Mouse (Mus musculus): ENCODE results near the gene Adck2.

Adck2 gene

DNA sequence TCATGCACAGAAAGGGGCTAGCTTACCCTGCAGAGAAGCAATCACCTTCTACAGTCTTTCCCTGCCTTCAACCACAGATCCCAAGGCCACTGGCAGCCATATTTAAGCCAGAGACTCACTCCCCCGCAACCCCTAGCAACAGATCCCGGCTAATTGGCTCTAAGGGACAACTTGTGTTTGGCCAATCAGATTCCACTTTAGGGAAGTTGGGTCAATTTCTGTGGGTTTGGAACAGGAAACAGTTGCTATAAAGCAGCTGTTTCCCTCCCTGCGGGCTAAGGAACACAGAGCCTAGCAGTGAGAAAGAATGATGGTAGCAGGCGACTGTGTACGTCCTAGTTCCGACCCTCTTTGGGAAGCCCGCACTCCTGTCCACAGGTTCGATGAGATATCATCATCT is 35.4 kb upstream of the Adck2 start:
- H3K4me3 ChIP-seq (replicated peaks; ENCODE audit: low read length): peak overlapping the region; percentile 14
- no peaks in the 10 kb centered on the region for H3K27me3 ChIP-seq (ENCODE audit: insufficient read depth, low read length)
- peaks cover 86% of the 10 kb centered on the region for H3K4me1 ChIP-seq (replicated peaks; ENCODE audit: low read depth, low read length)
- peaks cover 5% of the 10 kb centered on the region; the same call in 1 of the 2 replicates for H3K36me3 ChIP-seq (ENCODE audit: insufficient read depth, low read length)
- no peaks in the 10 kb centered on the region for H3K9me3 ChIP-seq (ENCODE audit: low read length)
- TF ChIP-seq POU5F1 (IDR thresholded peaks at IDR 0.05; ENCODE audit: borderline replicate concordance, low read length) (no peak), NANOG (IDR thresholded peaks at IDR 0.05; ENCODE audit: borderline replicate concordance, low read length) (0 out of 2 replicates have a peak, but pooled peaks have one; percentile 21)

DNA sequence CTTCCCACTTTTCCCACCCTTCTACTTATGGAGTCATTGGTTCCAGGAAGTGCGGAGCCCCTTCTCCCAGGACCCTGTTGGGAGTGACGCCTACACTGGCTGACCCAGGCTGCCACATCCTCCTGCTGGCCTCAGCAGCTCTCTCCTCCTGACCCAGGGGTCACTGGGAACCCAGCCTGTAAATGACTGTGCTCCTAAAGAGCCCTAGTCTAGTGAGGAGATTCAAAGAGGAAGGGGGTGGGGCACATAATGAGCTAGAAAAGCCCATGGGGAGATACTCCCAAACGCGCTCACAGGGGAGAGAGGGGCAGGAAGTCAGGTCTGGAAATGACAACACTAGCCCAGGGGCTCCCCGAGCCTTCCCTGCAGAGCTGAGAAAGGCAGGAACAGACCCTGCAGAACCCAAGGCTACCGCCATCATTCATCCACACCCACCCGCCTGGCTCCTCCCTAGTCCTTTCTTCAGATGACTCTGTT is 34.0 kb upstream of the Adck2 start:
- H3K27me3 ChIP-seq (ENCODE audit: insufficient read depth, low read length): no peaks in the 10 kb centered on the region
- TF ChIP-seq POU5F1 (IDR thresholded peaks at IDR 0.05; ENCODE audit: borderline replicate concordance, low read length) (no peak), NANOG (IDR thresholded peaks at IDR 0.05; ENCODE audit: borderline replicate concordance, low read length) (no peak), CTCF (conservative IDR thresholded peaks at IDR 0.05; ENCODE audit: low read length) (no peak)
- no peaks in the 10 kb centered on the region for H3K9me3 ChIP-seq (ENCODE audit: low read length)
- H3K4me1 ChIP-seq (replicated peaks; ENCODE audit: low read depth, low read length): peaks cover 89% of the 10 kb centered on the region
- peak overlapping the region; percentile 64 for H3K4me3 ChIP-seq (replicated peaks; ENCODE audit: low read length)
- no peaks in the 10 kb centered on the region; the same call in 1 of the 2 replicates for H3K36me3 ChIP-seq (ENCODE audit: insufficient read depth, low read length)

DNA sequence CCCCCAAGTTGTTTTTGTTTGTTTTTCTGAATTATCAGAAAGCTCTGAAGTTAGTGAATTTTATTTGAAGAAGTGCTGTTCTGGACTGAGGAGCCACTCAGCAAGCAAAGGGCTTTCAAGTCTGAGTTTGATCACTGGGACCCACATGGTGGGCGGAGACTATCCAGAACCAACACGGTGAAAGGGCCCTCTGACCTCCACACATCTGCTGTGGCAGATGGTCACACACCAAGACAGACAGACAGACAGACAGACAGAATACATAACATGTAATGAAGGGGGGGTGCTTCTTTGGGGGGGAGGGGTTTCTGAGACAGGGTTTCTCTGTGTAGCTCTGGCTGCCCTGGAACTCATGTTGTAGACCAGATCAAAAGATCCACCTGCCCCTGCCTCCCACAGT is 33.1 kb upstream of the Adck2 start:
- H3K4me1 ChIP-seq (replicated peaks; ENCODE audit: low read depth, low read length): peaks cover 90% of the 10 kb centered on the region
- no peaks in the 10 kb centered on the region for H3K27me3 ChIP-seq (ENCODE audit: insufficient read depth, low read length)
- H3K9me3 ChIP-seq (ENCODE audit: low read length): no peaks in the 10 kb centered on the region
- no peaks in the 10 kb centered on the region; the same call in 1 of the 2 replicates for H3K36me3 ChIP-seq (ENCODE audit: insufficient read depth, low read length)
- peak overlapping the region; percentile 64 for H3K4me3 ChIP-seq (replicated peaks; ENCODE audit: low read length)
- no peak for TF ChIP-seq CTCF (conservative IDR thresholded peaks at IDR 0.05; ENCODE audit: low read length)
- no peak for TF ChIP-seq POU5F1 (IDR thresholded peaks at IDR 0.05; ENCODE audit: borderline replicate concordance, low read length)

DNA sequence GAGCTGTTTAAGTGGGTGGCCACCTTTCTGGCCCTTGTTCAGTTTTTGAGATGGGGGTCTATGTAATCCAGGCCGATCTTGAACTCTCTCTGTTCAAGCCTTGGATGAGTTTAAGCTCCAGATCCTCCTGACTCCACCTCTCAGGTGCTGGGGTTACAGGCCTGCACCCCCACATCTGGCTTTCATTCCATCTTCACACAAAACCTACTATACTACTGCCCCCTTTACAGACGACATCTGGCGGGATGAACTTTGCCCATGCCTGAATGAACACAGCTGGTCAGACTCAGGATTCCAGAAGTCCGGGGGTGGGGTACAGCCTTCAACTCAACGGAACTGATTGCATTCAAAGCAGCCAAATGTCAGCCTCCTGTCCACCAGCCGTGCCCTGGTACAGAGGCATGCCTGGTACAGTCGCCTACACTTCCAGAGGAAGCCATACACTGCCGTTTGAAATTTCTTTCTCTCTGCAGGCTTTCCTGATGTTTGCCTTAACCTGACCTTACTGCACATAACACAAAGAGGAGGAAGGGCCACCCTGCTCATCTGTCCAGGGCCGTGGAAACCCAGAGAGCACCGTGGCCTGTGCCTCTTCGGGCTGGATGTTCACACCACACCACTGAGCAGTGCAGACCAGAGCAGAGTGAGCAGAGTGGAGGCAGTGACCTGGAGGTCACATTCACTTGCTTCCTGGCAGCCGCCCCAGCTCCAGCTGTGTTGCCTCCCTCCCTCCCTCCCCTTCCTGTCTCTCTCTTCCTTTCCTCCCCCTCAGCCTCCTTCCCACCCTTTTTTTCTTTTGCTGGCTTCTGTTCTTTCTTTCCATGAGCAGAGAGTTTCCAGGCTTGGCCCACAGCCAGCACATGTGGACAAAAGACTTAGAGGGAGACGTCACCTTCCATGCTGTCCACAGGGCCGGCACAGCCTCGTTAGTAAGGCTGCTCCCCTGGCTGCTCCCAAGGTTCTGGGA is 30.8 kb upstream of the Adck2 start:
- H3K4me1 ChIP-seq (replicated peaks; ENCODE audit: low read depth, low read length): peaks cover 98% of the 10 kb centered on the region
- H3K9me3 ChIP-seq (ENCODE audit: low read length): no peaks in the 10 kb centered on the region
- peaks cover 3% of the 10 kb centered on the region; the same call in 1 of the 2 replicates for H3K36me3 ChIP-seq (ENCODE audit: insufficient read depth, low read length)
- TF ChIP-seq NANOG (IDR thresholded peaks at IDR 0.05; ENCODE audit: borderline replicate concordance, low read length): no peak
- H3K27me3 ChIP-seq (ENCODE audit: insufficient read depth, low read length): no peaks in the 10 kb centered on the region
- H3K4me3 ChIP-seq (replicated peaks; ENCODE audit: low read length): peak overlapping the region; percentile 60

DNA sequence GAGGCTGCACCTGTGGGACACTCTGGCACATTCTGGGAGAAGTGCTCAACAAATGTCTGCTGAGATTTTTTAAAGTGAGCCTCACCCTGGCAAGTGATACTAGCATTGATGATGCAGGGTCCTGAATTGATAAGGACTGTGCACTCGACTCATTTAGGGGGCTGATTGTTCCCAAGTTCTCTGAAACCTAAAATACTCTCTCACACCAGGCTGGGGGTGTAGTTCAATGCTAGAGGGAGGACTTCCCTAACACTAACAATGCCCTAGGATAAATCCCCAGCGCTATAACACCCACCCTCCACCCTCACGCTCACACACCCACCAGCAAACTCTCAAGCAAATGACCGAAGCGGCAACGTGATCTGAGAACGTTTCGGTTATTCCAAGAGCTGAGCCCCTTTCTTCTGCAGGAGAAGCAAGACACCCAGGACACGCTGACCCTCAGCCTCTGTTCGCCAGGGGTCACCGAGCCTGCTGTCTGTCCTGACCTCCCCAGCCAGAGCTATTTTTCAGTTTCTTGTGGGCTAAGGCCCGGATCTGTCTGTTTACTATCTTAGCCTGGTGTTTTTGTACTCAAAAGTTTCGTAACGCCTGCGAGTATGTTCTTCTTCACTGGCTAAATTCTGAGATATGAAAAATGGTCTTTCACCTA is 29.8 kb upstream of the Adck2 start:
- peaks cover 5% of the 10 kb centered on the region; the same call in 1 of the 2 replicates for H3K36me3 ChIP-seq (ENCODE audit: insufficient read depth, low read length)
- H3K27me3 ChIP-seq (ENCODE audit: insufficient read depth, low read length): no peaks in the 10 kb centered on the region
- H3K4me1 ChIP-seq (replicated peaks; ENCODE audit: low read depth, low read length): peaks cover 98% of the 10 kb centered on the region
- H3K4me3 ChIP-seq (replicated peaks; ENCODE audit: low read length): peak overlapping the region; percentile 60
- TF ChIP-seq NANOG (IDR thresholded peaks at IDR 0.05; ENCODE audit: borderline replicate concordance, low read length) (no peak), CTCF (conservative IDR thresholded peaks at IDR 0.05; ENCODE audit: low read length) (no peak), POU5F1 (IDR thresholded peaks at IDR 0.05; ENCODE audit: borderline replicate concordance, low read length) (no peak)
- no peaks in the 10 kb centered on the region for H3K9me3 ChIP-seq (ENCODE audit: low read length)

DNA sequence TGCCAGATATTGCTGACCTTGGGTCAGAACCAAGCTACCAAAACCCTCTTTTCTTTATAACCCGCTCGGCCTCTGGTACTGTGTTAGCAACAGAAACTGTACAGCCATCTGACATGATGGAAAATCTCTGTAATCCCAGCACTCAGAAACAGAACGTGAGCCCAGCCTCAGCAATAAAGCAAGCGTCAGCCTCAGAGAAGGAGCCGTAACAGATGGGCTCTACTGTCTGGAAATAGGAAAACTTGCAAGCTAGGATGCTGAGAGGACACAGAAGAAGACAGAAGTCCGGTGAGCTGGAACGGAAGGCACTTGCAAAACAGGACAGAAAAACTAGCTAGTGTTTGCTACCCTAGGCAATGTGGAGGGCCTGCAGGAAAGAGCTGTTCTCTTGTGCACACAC is 28.2 kb upstream of the Adck2 start:
- peaks cover 91% of the 10 kb centered on the region for H3K4me1 ChIP-seq (replicated peaks; ENCODE audit: low read depth, low read length)
- TF ChIP-seq CTCF (conservative IDR thresholded peaks at IDR 0.05; ENCODE audit: low read length) (no peak), NANOG (IDR thresholded peaks at IDR 0.05; ENCODE audit: borderline replicate concordance, low read length) (no peak), POU5F1 (IDR thresholded peaks at IDR 0.05; ENCODE audit: borderline replicate concordance, low read length) (no peak)
- no peaks in the 10 kb centered on the region for H3K27me3 ChIP-seq (ENCODE audit: insufficient read depth, low read length)
- no peaks in the 10 kb centered on the region for H3K9me3 ChIP-seq (ENCODE audit: low read length)
- no peak overlapping the region for H3K4me3 ChIP-seq (replicated peaks; ENCODE audit: low read length)
- peaks cover 5% of the 10 kb centered on the region; the same call in 1 of the 2 replicates for H3K36me3 ChIP-seq (ENCODE audit: insufficient read depth, low read length)

- peaks cover 78% of the 10 kb centered on the region for H3K4me1 ChIP-seq (replicated peaks; ENCODE audit: low read depth, low read length)
- TF ChIP-seq POU5F1 (IDR thresholded peaks at IDR 0.05; ENCODE audit: borderline replicate concordance, low read length): no peak
- no peak for TF ChIP-seq NANOG (IDR thresholded peaks at IDR 0.05; ENCODE audit: borderline replicate concordance, low read length)
- TF ChIP-seq CTCF (conservative IDR thresholded peaks at IDR 0.05; ENCODE audit: low read length): no peak
- H3K36me3 ChIP-seq (ENCODE audit: insufficient read depth, low read length): peaks cover 10% of the 10 kb centered on the region
- no peaks in the 10 kb centered on the region for H3K9me3 ChIP-seq (ENCODE audit: low read length)
- H3K4me3 ChIP-seq (replicated peaks; ENCODE audit: low read length): no peak overlapping the region
- no peaks in the 10 kb centered on the region for H3K27me3 ChIP-seq (ENCODE audit: insufficient read depth, low read length)
These were observed 25.6 kb upstream of the Adck2 start for GRCm38 (mm10) chr6:39548030-39548429.

- peaks cover 17% of the 10 kb centered on the region for H3K36me3 ChIP-seq (ENCODE audit: insufficient read depth, low read length)
- peaks cover 9% of the 10 kb centered on the region; the same call in 1 of the 2 replicates for H3K27me3 ChIP-seq (ENCODE audit: insufficient read depth, low read length)
- H3K4me3 ChIP-seq (replicated peaks; ENCODE audit: low read length): no peak overlapping the region
- TF ChIP-seq POU5F1 (IDR thresholded peaks at IDR 0.05; ENCODE audit: borderline replicate concordance, low read length): no peak
- no peak for TF ChIP-seq NANOG (IDR thresholded peaks at IDR 0.05; ENCODE audit: borderline replicate concordance, low read length)
- no peak for TF ChIP-seq CTCF (conservative IDR thresholded peaks at IDR 0.05; ENCODE audit: low read length)
- H3K9me3 ChIP-seq (ENCODE audit: low read length): no peaks in the 10 kb centered on the region
- H3K4me1 ChIP-seq (replicated peaks; ENCODE audit: low read depth, low read length): peaks cover 73% of the 10 kb centered on the region
These were observed 21.6 kb upstream of the Adck2 start for GRCm38 (mm10) chr6:39551981-39552636.
